Mouse (Mus musculus) layer of hippocampus, postnatal 25 days (tissue): Measurements from ENCODE around the gene Slc25a15. TPM values are rescaled to one million over a fixed set of nuclear protein-coding genes. Genes with fewer than 3 reads are reported as not detected.

Experiments used
- DNase-seq, 2 experiments: peaks; one replicate each; pipeline ENCODE4 v3.0.0; 2022; ENCODE audit warnings: mixed read lengths in 2 of 2, low spot score in 1 of 2; ENCODE audit errors: extremely low spot score in 1 of 2
- total RNA-seq, 2 experiments: library from RNA; stranded (reverse); gene quantifications; 2 replicates each; pipeline ENCODE4 v1.2.3; 2021

Gene Slc25a15
- 10 to 100 TPM; 10.9 to 11.0 TPM for total RNA-seq

DNA sequence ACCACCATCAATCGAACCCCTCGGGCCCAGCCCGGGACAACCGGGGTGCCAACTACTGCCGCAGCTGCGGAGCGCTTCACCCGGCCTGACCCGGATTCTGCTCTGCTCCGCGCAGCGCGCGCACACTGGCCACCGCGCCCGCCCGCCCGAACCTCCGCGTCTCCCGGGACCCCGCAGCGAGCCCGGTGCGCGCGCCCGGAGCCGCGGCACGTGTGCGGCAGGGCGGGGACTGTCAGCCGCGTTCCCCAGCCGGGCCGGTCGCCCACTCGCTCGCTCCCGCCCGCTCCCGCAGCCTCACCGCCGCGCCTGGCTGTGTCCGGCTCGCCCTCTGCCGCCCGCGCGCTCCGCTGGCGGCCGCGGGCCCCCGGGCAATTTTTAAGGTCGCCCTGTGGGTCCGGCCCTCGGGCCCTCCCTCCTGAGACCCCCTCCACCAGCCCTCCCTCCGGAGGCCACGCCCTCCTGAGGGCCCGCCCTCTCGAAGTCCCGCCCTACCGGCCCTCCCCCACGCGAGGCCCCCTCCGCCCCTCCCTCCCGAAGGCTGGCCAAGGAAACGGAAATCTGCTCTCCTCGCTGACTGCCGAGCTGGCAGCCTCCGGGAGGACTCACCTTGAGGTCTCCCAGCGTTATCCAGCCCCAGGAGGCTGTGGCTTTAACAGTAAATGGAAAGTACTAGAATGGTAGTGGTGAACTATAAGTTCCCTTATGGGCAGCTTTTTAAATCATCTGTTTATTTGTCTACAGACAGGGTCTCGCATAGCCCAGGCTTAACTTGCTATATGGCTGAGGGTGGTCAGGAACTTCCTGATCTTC, at the start of gene Slc25a15:
Slc25a15 (minus strand) TSS at position 456 of the 810 bp plus-strand sequence.
- peak; percentile 71 to 92 for DNase-seq

GRCm38 (mm10) chr8:22411971-22412370, 13.6 kb upstream of the Slc25a15 start:
- DNase-seq = no peak

GRCm38 (mm10) chr8:22411282-22411702, 12.9 kb upstream of the Slc25a15 start, which contains the start of gene Mrps31:
Gene Mrps31 (plus strand): TSS chr8:22411361.
- DNase-seq = peak; percentile 68 to 76

GRCm38 (mm10) chr8:22410688-22411281, 12.4 kb upstream of the Slc25a15 start:
- DNase-seq = no peak

GRCm38 (mm10) chr8:22405733-22406132, 7.3 kb upstream of the Slc25a15 start:
- DNase-seq = no peak

GRCm38 (mm10) chr8:22403235-22403634, 4.8 kb upstream of the Slc25a15 start:
- DNase-seq = no peak

DNA sequence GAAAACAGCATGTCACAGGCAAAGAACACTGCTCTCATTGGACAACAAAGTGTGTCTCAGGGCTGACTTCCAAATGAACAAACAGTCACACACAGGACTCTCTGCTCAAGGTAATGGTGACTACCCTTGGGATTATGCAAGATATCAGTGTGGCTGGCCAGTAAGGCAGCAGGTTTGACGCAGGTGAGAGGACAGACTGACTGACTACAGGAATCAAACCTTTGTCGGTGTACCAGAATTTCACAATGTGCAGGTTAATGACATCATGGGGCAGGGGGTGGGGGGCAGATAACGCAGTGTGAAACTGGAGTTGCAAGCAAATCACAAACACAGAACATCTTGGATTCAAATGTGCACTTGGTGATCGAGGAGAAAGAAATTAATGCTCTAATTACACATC, 2.2 kb upstream of the Slc25a15 start:
- no peak for DNase-seq

GRCm38 (mm10) chr8:22399285-22399880, 986 bp upstream of the Slc25a15 start:
- no peak for DNase-seq

GRCm38 (mm10) chr8:22397811-22398141, 621 bp downstream of the Slc25a15 start:
- DNase-seq = no peak

GRCm38 (mm10) chr8:22395256-22395655, 3.1 kb downstream of the Slc25a15 start:
- no peak for DNase-seq

- no peak for DNase-seq
Measured at GRCm38 (mm10) chr8:22394471-22394870, 3.9 kb downstream of the Slc25a15 start.

DNA sequence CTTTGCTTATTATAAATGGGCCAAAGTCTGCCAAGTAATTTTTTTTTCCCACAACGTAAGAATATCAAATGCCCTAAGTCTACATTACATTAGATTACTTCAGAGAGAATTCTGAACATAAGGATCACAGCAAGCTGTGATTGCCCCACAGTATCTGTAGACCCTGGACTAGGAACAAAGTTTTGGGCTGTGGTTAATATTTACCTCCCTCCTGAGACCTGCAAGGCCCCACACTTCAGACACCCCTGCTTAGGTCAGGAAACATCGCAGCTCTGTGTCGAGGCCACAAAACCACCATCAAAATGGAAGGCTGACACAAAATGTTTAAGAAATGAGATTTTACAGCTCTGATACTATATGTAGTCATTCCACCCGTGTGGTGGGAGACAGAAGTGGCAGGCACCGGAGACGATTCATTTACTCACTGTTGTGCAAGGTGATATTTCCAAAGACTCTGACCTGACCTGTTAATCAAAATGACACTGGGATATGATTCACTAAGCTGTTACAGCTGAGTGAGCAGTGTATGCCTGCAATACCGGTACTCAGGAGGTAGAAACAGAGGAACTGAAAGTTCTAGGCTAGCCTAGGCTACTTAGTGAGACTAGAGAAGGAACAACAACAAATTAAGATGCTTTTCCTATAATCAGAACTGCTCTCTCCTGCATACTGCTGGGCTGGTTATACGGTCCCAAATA, 7.5 kb downstream of the Slc25a15 start:
- no peak for DNase-seq

GRCm38 (mm10) chr8:22389874-22390273, 8.5 kb downstream of the Slc25a15 start:
- no peak for DNase-seq

DNA sequence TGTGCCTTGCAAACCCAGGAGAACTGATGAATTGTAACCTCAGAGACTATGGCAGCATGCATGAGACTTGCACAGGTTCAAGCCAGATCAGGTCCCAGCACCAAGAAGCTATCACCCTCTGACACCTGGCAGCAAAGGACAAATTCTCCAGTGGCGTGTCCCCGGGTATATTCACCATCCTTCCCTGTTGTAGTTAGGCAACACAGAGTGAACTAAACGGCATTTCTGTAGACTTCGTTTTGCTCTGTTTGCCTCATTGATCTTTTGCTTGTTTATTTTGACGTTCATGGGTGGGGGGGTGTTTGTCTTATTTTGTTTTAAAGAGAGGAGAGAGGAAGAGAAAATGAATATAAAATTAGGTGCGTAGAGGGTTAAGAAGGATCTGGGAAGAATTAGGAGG, 13.2 kb downstream of the Slc25a15 start:
- no peak for DNase-seq

DNA sequence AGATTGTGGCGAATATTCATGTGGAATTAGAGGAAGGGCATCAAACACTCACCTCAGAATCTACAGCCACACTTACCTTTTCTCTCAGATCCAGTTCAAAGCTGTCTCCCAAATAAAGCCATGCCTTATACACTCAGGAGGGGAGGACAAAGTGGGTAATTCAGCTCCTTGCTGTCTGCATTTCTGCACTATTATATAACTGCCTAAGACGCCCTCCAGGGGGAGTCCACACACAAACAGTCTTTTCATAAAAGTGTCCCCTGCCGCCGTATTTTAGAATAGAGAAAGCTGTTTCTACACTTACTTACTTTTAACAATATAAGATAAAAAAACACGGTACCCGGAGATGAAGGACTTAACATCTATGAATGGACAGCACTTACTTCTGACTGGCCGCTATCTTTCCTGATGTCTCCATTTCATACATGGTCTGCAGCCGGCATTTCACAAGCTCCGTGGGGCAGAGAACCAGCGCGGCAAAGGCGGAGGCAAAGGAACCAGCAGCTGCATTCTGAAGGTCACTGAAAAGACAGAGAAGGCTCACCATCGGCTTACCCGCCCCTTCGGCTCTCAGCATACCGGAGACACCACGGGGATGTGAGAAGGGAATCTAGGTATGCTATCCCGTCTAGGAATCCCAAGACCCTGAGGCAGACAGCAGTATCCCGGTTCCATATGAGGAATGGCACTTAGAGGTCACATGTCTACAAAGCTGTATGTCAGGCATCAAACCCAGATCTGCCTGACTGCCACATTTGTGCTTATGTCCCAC, 15.4 kb downstream of the Slc25a15 start:
- DNase-seq = no peak

DNA sequence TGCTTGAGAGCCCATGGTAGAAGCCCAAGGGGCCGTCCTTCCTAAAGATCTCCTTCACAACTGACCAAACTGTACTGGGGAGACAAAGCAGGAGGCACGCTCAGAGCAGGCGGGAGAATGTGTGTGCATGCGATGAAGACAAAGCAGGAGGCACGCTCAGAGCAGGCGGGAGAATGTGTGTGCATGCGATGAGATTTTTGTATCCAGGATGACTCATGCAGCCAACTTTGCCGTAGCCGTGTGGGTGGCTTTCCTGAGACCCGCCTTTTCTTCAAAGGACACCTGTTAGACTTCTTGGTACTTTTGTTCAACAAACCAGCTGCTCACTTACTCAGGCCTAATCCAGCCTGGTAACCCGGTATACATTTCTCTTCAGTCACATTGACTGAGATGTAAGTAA, 17.5 kb downstream of the Slc25a15 start:
- no peak for DNase-seq

GRCm38 (mm10) chr8:22376903-22377302, 21.5 kb downstream of the Slc25a15 start:
- peak in 1 of 2 experiments; percentile 37 for DNase-seq

DNA sequence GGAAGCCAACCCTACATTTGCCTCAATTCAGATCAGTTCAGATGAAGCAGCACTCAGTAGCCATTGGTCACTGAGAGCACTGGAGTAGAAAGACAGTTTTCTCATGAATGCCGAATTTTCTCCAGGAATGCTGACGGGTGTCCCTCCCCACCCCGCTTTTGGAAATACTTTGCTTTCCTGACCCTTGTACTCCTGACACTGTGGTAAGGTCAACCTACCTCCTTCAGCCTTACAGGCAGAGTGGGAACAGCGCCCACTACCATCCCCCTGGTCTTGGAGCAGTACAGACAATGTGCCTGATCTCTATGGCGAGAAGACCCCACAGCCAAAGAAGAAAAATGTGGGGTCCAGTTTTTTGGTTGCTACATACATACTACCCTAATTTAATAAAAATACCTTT, 22.1 kb downstream of the Slc25a15 start:
- DNase-seq = no peak

- no peak for DNase-seq
Measured at GRCm38 (mm10) chr8:22359882-22360281, 38.5 kb downstream of the Slc25a15 start.

DNA sequence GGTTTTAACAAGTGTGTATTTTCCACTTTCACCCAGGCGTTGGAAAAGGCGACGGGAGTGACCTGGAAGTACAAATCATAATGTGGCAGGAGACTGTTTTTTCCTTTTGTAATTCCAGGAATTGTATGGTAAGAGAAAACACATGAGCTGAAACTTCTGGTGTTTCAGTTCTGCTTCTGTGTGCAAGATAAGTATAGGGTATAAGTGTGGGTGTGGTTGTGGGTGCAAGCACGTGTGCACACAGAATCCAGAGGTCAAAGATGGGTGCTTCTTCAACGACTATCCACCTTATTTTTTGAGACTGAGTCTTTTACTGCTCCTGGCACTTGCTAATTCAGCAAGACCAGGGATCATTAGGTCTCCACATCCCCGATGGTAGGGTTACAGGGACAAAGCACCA, 39.0 kb downstream of the Slc25a15 start:
- DNase-seq = no peak
